Mouse (Mus musculus) A20 (cell line): ENCODE results near the gene Ces2e.
"Not testable (repeated sequence)": the region's sequence is repeated elsewhere in the genome, so short reads cannot be mapped to it uniquely, and the experiment has no call there.

Experiments
- DNase-seq: peaks from one replicate; pipeline ENCODE4 v3.0.0-alpha.2; 2011; ENCODE audit warnings: low read depth, low spot score

Ces2e gene

GRCm38 (mm10) chr8:104925972-104926596 lies at the start of gene Ces2e:
Gene Ces2e, plus strand, starts transcription at chr8:104926260.
- no peak for DNase-seq

GRCm38 (mm10) chr8:104886223-104886926 lies 39.7 kb upstream of the Ces2e start:
- not testable (repeated sequence) for DNase-seq

- no peak for DNase-seq
Observed at GRCm38 (mm10) chr8:104901746-104902145, 24.3 kb upstream of the Ces2e start.

- DNase-seq: no peak
Observed at GRCm38 (mm10) chr8:104907111-104907510, 18.9 kb upstream of the Ces2e start.

GRCm38 (mm10) chr8:104909021-104909420 lies 17.0 kb upstream of the Ces2e start:
- not testable (repeated sequence) for DNase-seq

- not testable (repeated sequence) for DNase-seq
Observed at GRCm38 (mm10) chr8:104909651-104910050, 16.4 kb upstream of the Ces2e start.

GRCm38 (mm10) chr8:104927301-104927700 lies 1.2 kb downstream of the Ces2e start:
- DNase-seq: no peak

- DNase-seq: no peak
Observed at GRCm38 (mm10) chr8:104944665-104945064, 18.6 kb downstream of the Ces2e start.

- no peak for DNase-seq
Observed at GRCm38 (mm10) chr8:104947056-104947455, 21.0 kb downstream of the Ces2e start, which contains the start of gene Ces2f. Gene Ces2f, plus strand, starts transcription at chr8:104947356.

GRCm38 (mm10) chr8:104949031-104949430 lies 23.0 kb downstream of the Ces2e start:
- no peak for DNase-seq

- DNase-seq: no peak
Observed at GRCm38 (mm10) chr8:104961537-104961961, 35.5 kb downstream of the Ces2e start, which contains the start of gene Ces2g. Gene Ces2g, plus strand, starts transcription at chr8:104961718.

- DNase-seq: no peak
Observed at GRCm38 (mm10) chr8:104962229-104962901, 36.3 kb downstream of the Ces2e start.

- DNase-seq: no peak
Observed at GRCm38 (mm10) chr8:104963375-104963894, 37.4 kb downstream of the Ces2e start.

- no peak for DNase-seq
Observed at GRCm38 (mm10) chr8:104984126-104984525, 58.1 kb downstream of the Ces2e start.
